Mouse (Mus musculus): ENCODE measurements around the gene Fry. TPM values are rescaled to one million over a fixed set of nuclear protein-coding genes. Genes with fewer than 3 reads are reported as not detected.

Fry gene
- polyA plus RNA-seq, 1 experiment from 2014 or later, result 5.5 TPM

DNA sequence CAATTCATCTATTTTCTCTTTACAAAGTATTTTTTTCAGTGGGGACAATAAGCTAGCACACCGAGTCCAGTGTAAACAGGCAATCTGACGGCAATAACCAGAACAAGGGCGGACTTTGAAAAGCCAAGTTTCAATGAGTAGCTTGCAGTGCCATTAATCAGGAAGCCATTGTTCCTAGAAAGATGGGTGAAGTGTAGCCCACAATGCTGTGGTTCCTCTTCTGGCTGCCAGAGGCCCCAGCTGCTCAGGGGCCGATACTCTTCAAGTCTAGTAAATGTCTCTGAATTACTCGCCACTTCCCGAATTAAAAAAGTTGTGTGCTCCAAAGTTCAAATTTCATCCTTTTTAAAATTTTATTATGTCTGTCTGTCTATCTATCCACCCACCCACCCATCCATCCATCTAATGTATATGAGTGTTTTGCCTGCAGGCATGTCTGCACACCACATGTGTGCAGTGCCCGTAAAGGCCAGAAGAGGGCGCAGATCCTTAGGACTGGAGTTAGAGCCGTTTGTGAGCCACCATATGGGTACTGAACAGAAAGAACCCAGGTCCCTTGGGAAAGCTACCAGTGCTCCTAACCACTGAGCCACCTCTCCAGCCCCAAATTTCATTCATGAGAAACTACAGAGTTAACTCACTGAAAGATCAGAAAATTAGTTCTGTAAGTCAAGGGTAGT lies 19.5 kb downstream of the Fry start:
- no peak overlapping the region for H3K4me3 ChIP-seq (ENCODE audit: low read depth, low read length)
- no peaks in the 10 kb centered on the region for H3K4me1 ChIP-seq (replicated peaks; ENCODE audit: control insufficient read depth, insufficient read depth, low read length)
- H3K36me3 ChIP-seq (ENCODE audit: control insufficient read depth, insufficient read depth), result no peaks in the 10 kb centered on the region
- H3K4me2 ChIP-seq (replicated peaks; ENCODE audit: low read depth), result no peak overlapping the region
- 80% methylated on average over 9 of the region's 9 CpGs for WGBS
- H3K27ac ChIP-seq (ENCODE audit: low read depth, low read length), result no peak overlapping the region
- no peaks in the 10 kb centered on the region for H3K9me3 ChIP-seq (ENCODE audit: control insufficient read depth)
- ATAC-seq, result no peak
- H3K27me3 ChIP-seq (replicated peaks; ENCODE audit: control insufficient read depth, insufficient read depth, low read length), result no peaks in the 10 kb centered on the region
- no peak overlapping the region for H3K9ac ChIP-seq (ENCODE audit: low read depth, low read length)
- peak; percentile 33 for TF ChIP-seq CTCF (IDR thresholded peaks at IDR 0.05; ENCODE audit: low read depth)

DNA sequence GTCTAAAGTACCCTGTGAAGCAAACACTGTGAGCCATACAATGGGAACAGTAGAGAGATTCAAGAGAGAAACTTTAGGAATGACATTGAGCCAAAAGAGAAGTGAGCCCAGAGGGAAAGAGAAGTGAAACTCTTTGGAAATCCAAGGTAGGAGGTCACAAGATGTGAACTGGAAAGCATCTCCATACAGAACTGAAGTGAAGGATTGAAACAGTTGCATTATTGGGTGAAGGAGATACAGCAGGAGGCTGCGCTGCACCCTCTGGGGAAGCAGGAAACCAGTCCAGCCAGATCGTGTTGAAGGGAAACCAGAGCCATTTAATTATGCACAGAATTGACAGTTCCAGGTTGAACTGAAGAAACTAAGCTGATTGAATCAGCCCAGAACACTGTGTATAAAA lies 22.1 kb downstream of the Fry start:
- no peak for TF ChIP-seq CTCF (IDR thresholded peaks at IDR 0.05; ENCODE audit: low read depth)
- ATAC-seq, result no peak
- Histone ChIP-seq H3K36me3 (ENCODE audit: control insufficient read depth, insufficient read depth) (no peaks in the 10 kb centered on the region), H3K4me1 (replicated peaks; ENCODE audit: control insufficient read depth, insufficient read depth, low read length) (no peaks in the 10 kb centered on the region), H3K9ac (ENCODE audit: low read depth, low read length) (no peak overlapping the region), H3K27me3 (replicated peaks; ENCODE audit: control insufficient read depth, insufficient read depth, low read length) (no peaks in the 10 kb centered on the region), H3K4me3 (ENCODE audit: low read depth, low read length) (no peak overlapping the region), H3K9me3 (ENCODE audit: control insufficient read depth) (no peaks in the 10 kb centered on the region), H3K4me2 (replicated peaks; ENCODE audit: low read depth) (no peak overlapping the region), H3K27ac (ENCODE audit: low read depth, low read length) (no peak overlapping the region)
- WGBS, result 55% methylated on average over 2 of the region's 2 CpGs

DNA sequence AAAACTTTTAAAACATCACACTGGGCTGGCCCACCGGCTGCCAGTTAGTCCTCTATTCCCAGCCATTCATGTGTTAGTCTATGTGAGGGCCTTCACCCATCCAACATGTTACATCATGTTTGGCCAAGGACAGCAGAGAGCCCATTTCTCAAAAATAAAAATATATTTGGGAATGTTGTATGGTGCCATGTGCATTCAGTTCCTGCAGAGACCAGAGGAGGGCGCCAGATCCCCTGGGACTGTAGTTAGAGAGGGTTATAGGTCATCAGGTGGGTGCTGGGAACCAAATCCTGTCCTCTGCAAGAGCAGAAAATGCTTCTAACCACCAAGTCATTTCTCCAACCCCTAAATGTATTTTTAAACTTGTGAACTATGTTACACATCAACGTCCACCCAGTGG lies 27.5 kb downstream of the Fry start:
- no peak for ATAC-seq
- no peak overlapping the region for H3K4me2 ChIP-seq (replicated peaks; ENCODE audit: low read depth)
- H3K4me1 ChIP-seq (replicated peaks; ENCODE audit: control insufficient read depth, insufficient read depth, low read length), result no peaks in the 10 kb centered on the region
- WGBS, result 88% methylated on average over 3 of the region's 3 CpGs
- H3K27ac ChIP-seq (ENCODE audit: low read depth, low read length), result no peak overlapping the region
- H3K9ac ChIP-seq (ENCODE audit: low read depth, low read length), result no peak overlapping the region
- no peaks in the 10 kb centered on the region for H3K27me3 ChIP-seq (replicated peaks; ENCODE audit: control insufficient read depth, insufficient read depth, low read length)
- H3K36me3 ChIP-seq (ENCODE audit: control insufficient read depth, insufficient read depth), result no peaks in the 10 kb centered on the region
- no peak overlapping the region for H3K4me3 ChIP-seq (ENCODE audit: low read depth, low read length)
- no peaks in the 10 kb centered on the region for H3K9me3 ChIP-seq (ENCODE audit: control insufficient read depth)
- TF ChIP-seq CTCF (IDR thresholded peaks at IDR 0.05; ENCODE audit: low read depth), result 0 out of 2 replicates have a peak, but pooled peaks have one; percentile 30

DNA sequence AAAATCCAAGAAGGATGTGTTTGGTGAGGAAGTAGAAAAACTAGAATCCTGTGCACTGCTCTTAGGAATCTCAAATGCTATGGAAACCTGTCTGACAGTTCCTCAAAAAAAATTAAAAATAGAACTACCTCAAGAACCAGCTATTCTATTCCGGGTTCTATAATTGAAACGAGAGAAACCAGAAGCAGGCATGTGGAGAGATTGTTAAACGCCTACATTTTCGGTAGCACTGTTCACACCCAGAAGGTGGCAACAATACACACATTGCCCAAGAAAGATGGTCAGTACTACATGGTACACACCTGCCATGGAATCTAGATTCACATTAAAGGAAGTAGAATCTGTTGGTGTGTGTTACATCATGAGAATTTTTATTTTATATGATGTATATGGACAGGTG lies 28.2 kb downstream of the Fry start:
- Histone ChIP-seq H3K9me3 (ENCODE audit: control insufficient read depth) (no peaks in the 10 kb centered on the region), H3K36me3 (ENCODE audit: control insufficient read depth, insufficient read depth) (no peaks in the 10 kb centered on the region), H3K27me3 (replicated peaks; ENCODE audit: control insufficient read depth, insufficient read depth, low read length) (no peaks in the 10 kb centered on the region), H3K4me1 (replicated peaks; ENCODE audit: control insufficient read depth, insufficient read depth, low read length) (no peaks in the 10 kb centered on the region), H3K4me3 (ENCODE audit: low read depth, low read length) (no peak overlapping the region), H3K27ac (ENCODE audit: low read depth, low read length) (no peak overlapping the region), H3K9ac (ENCODE audit: low read depth, low read length) (no peak overlapping the region), H3K4me2 (replicated peaks; ENCODE audit: low read depth) (no peak overlapping the region)
- 92% methylated on average over 4 of the region's 4 CpGs for WGBS
- no peak for ATAC-seq
- TF ChIP-seq CTCF (IDR thresholded peaks at IDR 0.05; ENCODE audit: low read depth), result no peak

DNA sequence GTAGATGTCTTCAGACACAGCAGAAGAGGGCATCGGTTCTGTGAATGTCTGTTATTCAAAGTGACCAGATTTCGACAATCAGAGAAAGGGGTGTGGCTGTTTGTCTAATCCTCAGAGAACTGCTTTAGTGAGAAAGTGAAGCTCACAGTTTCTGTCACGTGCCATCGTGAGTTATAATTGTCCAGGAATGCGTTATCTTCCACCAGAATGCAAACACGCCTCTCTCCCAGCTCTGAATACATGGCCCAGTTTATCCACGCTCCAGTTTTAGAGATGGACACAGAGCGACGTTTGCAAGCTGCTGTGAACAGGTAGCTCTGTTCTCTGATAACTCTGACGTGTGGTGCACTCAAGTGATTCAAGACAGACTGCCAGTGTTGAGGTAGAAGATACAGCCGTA lies 31.3 kb downstream of the Fry start:
- no peak for ATAC-seq

DNA sequence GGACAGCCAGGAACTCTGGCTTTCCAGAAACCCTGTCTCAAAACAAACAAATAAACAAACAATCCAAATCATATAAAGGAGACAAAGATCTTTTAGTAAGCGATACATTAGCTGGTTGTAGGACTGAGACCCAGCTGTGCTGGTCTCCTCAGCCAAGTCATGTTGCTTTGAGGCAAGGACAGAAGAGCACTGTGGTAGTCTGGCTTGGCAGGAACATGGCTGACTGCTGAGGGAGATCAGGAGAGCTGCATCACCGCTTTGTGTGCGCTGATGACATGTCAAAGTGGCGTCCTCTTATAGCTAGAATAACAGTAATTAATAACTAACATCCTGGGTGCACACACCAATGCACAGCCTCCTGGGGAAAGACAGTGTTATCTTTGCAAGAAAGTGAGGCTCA lies 32.5 kb downstream of the Fry start:
- no peak for ATAC-seq
- no peaks in the 10 kb centered on the region for H3K27me3 ChIP-seq (replicated peaks; ENCODE audit: control insufficient read depth, insufficient read depth, low read length)
- H3K9me3 ChIP-seq (ENCODE audit: control insufficient read depth), result no peaks in the 10 kb centered on the region
- WGBS, result 83% methylated on average over 4 of the region's 4 CpGs
- no peak overlapping the region for H3K4me3 ChIP-seq (ENCODE audit: low read depth, low read length)
- TF ChIP-seq CTCF (IDR thresholded peaks at IDR 0.05; ENCODE audit: low read depth), result no peak
- H3K4me2 ChIP-seq (replicated peaks; ENCODE audit: low read depth), result no peak overlapping the region
- no peak overlapping the region for H3K27ac ChIP-seq (ENCODE audit: low read depth, low read length)
- H3K9ac ChIP-seq (ENCODE audit: low read depth, low read length), result no peak overlapping the region
- H3K4me1 ChIP-seq (replicated peaks; ENCODE audit: control insufficient read depth, insufficient read depth, low read length), result 0 out of 2 replicates have a peak, but pooled peaks cover 3% of the 10 kb centered on the region
- no peaks in the 10 kb centered on the region for H3K36me3 ChIP-seq (ENCODE audit: control insufficient read depth, insufficient read depth)

More for the DNA sequence above, 31.3 kb downstream of the Fry start:
- Histone ChIP-seq H3K27ac (ENCODE audit: low read depth, low read length) (no peak overlapping the region), H3K27me3 (replicated peaks; ENCODE audit: control insufficient read depth, insufficient read depth, low read length) (no peaks in the 10 kb centered on the region), H3K9ac (ENCODE audit: low read depth, low read length) (no peak overlapping the region), H3K36me3 (ENCODE audit: control insufficient read depth, insufficient read depth) (no peaks in the 10 kb centered on the region), H3K9me3 (ENCODE audit: control insufficient read depth) (no peaks in the 10 kb centered on the region), H3K4me3 (ENCODE audit: low read depth, low read length) (no peak overlapping the region), H3K4me2 (replicated peaks; ENCODE audit: low read depth) (no peak overlapping the region), H3K4me1 (replicated peaks; ENCODE audit: control insufficient read depth, insufficient read depth, low read length) (0 out of 2 replicates have a peak, but pooled peaks cover 3% of the 10 kb centered on the region)
- 36% methylated on average over 11 of the region's 11 CpGs for WGBS
- TF ChIP-seq CTCF (IDR thresholded peaks at IDR 0.05; ENCODE audit: low read depth), result no peak

Measured in intestine, postnatal 0 days (tissue).